Mouse (Mus musculus) cortical plate, adult 2 months (tissue): ENCODE data around the gene 2300002M23Rik. TPM values are rescaled to one million over a fixed set of nuclear protein-coding genes. Genes with fewer than 3 reads are reported as not detected.

ENCODE experiments used
- H3K27ac ChIP-seq: fragments of 200-500 bp; 2 replicates; pipeline ENCODE4 v1.5.1; 2012; ENCODE audit warnings: low read length, control low read depth, inconsistent platforms; ENCODE audit not compliant: insufficient read depth
- H3K4me1 ChIP-seq: fragments of 200-500 bp; 2 replicates; pipeline ENCODE4 v1.6.1; 2011; ENCODE audit warnings: low read length; ENCODE audit not compliant: control insufficient read depth, insufficient read depth
- H3K4me3 ChIP-seq: fragments of 200-500 bp; 2 replicates; pipeline ENCODE4 v1.5.1; 2011; ENCODE audit warnings: mild to moderate bottlenecking, low read length, control low read depth; ENCODE audit not compliant: insufficient read depth
- CTCF ChIP-seq: fragments of 200-500 bp; IDR thresholded peaks from 2 replicates; pipeline ENCODE4 v1.5.1; 2011; ENCODE audit warnings: mild to moderate bottlenecking, control low read depth, low read length; ENCODE audit not compliant: insufficient read depth; ENCODE audit errors: extremely low read depth
- POLR2A ChIP-seq: fragments of 200-500 bp; IDR thresholded peaks from 2 replicates; pipeline ENCODE4 v1.6.1; 2011; ENCODE audit warnings: mild to moderate bottlenecking, low read length, control low read depth; ENCODE audit not compliant: insufficient read depth; ENCODE audit errors: extremely low read depth
- polyA plus RNA-seq: library from polyadenylated mRNA; depleted of rRNA; stranded (reverse); fragments of >200 nt; gene quantifications from 2 replicates; pipeline ENCODE4 v1.2.3, GENCODE M21; 2012

Gene 2300002M23Rik
- polyA plus RNA-seq, 1 experiment: not detected

- no peak overlapping the region for H3K27ac ChIP-seq
- TF ChIP-seq POLR2A: no peak
- TF ChIP-seq CTCF: no peak
- H3K4me3 ChIP-seq: no peak overlapping the region
- no peaks in the 10 kb centered on the region for H3K4me1 ChIP-seq
Observed at GRCm38 (mm10) chr17:35571477-35571876, 4.2 kb downstream of the 2300002M23Rik start.

DNA sequence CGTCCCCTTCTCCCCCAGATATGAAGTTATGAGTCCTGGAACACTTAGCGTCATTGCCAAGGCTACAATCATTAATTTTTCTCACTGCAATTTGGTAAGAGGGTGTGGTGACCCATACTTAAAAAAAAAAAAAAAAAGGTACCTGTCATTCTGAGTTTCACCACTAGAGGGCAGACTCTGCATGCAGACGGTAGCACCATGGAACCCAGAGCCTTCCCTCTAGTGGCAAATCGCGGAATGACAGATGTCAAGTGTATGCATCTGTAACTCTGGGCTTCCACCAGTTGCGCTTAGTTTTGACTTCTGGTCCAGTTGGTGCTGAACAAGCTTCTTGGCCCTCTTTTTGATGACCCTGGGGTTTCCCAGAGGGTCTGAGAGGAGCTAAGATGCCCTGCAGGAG is 11.0 kb downstream of the 2300002M23Rik start:
- peak; percentile 100 for TF ChIP-seq CTCF
- TF ChIP-seq POLR2A: no peak
- Histone ChIP-seq H3K4me1 (no peaks in the 10 kb centered on the region), H3K27ac (no peak overlapping the region), H3K4me3 (no peak overlapping the region)

DNA sequence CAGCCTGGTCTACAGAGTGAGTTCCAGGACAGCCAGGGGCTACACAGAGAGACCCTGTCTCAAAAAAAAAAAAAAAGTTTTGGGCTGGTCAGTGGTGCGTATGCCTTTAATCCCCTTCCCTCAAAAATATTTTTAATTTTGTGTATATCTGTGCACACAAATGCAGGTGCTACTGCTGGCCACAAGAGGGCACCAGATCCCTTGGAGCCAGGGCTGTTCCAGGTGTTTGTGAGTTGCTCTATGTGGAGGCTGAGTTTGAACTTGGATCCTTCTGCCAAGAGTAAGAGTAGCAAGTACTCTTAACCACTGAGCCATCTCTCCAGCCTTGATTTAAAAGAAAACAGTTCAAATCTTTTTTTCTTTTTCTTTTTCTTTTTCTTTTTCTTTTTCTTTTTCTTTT is 15.7 kb downstream of the 2300002M23Rik start:
- peak; percentile 54 for TF ChIP-seq CTCF
- TF ChIP-seq POLR2A: no peak
- Histone ChIP-seq H3K4me1 (no peaks in the 10 kb centered on the region), H3K27ac (no peak overlapping the region), H3K4me3 (no peak overlapping the region)

DNA sequence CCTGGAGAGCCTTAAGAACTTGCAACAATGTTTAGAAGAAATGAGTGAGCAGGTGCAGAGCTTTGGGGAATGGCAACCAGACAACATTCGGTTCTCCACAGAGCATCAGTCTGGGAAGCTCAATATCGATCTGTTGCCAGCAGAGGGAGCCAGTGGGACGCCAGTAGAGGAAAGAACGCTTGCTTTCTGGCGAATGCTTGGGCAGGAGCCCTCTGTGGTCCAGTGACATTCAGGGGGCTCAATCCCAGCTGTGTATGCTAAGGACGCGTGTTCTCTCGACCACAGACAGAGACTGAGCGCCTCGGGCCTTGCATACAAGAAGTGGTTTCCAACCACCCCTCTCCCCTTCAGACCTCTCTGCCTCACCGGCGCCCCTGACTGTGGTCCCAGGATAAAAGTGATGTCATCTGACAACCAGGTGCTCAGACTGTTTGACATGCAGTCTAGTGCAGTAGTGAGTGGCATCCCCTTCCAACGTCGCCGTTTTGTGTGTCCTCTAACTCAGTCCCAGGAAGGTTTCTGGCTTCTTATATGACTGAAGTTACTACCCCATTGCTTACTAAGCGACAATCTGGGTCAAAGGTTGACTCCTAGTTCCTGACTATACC is 17.2 kb downstream of the 2300002M23Rik start:
- Histone ChIP-seq H3K4me1 (no peaks in the 10 kb centered on the region), H3K4me3 (no peak overlapping the region), H3K27ac (no peak overlapping the region)
- TF ChIP-seq CTCF (peak; percentile 92), POLR2A (no peak)

DNA sequence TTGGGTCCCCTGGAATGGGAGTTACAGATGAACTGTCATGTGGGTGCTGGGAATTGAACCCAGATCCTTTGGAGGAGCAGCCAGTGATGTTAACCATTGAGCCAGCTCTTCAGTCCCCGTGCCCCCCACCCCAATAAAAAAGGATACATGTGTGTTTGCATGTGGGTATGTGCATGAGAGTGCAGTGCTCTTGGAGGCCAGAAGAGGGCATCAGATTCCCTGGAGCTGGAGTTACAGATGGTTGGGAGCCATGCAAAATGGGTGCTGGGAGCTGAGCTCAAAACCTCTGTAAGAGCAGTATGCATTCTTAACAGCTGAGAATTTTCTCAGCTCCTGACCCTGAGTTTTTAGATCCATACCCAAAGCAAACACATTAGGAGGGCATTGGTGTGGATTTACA is 20.0 kb downstream of the 2300002M23Rik start:
- Histone ChIP-seq H3K4me1 (no peaks in the 10 kb centered on the region), H3K27ac (no peak overlapping the region), H3K4me3 (no peak overlapping the region)
- TF ChIP-seq CTCF (no peak), POLR2A (no peak)

GRCm38 (mm10) chr17:35588387-35588786 is 21.1 kb downstream of the 2300002M23Rik start:
- TF ChIP-seq CTCF: no peak
- TF ChIP-seq POLR2A: no peak
- H3K4me3 ChIP-seq: no peak overlapping the region

DNA sequence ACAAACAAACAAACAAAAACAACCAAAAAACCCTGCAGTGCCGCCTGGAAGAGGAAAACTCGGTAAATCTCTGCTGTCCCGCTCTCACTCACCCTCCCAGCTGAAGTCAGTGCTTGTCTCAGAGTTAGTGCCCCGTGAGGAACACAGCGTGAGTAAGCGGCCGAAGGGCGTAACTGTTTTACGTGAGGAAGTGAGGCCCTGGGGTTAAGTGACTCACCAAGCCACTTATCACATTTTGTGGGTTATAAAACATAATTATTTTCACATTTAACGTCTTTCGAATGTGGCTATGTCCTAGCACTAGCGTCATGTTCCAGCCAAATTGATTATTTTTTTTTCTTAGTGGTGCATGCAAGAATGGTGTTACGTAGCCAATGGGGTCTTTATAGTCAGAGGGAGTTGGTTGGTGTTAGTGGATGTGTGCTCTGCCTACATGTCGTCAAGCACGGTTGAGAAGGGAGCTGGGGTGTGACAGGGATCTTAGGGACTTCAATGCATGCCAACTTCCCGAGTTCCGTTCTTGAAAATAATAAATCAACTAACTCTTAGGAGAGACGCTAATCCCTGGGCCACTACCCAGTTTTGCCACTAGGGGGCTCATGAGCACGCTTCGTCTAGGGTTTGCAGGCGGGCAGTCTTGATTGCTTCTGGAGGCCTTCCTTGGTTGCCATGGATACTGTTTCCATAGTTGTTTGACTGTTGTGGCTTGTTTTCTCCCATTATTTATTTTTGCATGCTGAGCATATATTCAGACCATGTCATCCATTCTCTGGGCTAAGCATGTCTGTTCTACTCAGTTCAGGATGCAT is 23.4 kb downstream of the 2300002M23Rik start:
- TF ChIP-seq CTCF (peak; percentile 83), POLR2A (no peak)
- Histone ChIP-seq H3K4me1 (no peaks in the 10 kb centered on the region), H3K4me3 (no peak overlapping the region), H3K27ac (no peak overlapping the region)

More at GRCm38 (mm10) chr17:35588387-35588786, 21.1 kb downstream of the 2300002M23Rik start:
- Histone ChIP-seq H3K4me1 (no peaks in the 10 kb centered on the region), H3K27ac (no peak overlapping the region)

DNA sequence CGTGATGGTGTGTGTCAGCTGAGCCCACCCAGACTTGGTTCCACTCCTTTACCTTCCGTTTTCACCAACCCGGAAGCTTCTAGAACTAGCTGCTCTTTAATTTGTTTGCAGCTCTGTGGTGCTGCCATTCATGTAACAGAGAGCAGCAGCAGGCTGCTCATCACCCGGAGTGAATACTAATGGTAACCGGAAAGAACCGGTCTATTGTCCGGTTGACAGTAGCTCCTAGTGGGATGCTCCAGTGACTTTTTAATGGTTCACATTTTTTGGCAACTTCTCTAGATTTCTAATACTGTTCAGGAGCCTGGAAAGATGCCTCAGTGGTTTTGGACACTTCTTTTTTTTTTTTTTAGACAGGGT is 23.9 kb downstream of the 2300002M23Rik start:
- Histone ChIP-seq H3K4me1 (no peaks in the 10 kb centered on the region), H3K4me3 (no peak overlapping the region), H3K27ac (no peak overlapping the region)
- no peak for TF ChIP-seq CTCF
- TF ChIP-seq POLR2A: no peak

DNA sequence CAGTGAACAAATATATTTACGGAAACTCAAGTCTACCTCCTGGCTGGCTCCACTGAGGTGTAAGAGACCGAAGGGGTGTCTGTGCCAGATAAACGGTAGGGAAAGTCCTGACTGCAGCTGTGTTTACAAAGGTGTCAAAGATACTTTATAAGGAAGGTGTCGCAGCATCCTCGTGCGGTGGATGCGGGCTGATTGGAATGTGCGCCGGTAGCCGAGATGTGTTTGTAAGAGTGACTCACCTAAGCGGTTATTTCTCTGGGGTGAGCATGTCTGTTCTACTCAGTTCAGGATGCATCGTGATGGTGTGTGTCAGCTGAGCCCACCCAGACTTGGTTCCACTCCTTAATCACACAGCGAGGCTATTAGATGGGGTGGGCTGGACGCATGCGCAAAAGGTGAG is 24.5 kb downstream of the 2300002M23Rik start:
- Histone ChIP-seq H3K4me1 (no peaks in the 10 kb centered on the region), H3K27ac (no peak overlapping the region), H3K4me3 (no peak overlapping the region)
- TF ChIP-seq CTCF (no peak), POLR2A (no peak)

GRCm38 (mm10) chr17:35592131-35592530 is 24.9 kb downstream of the 2300002M23Rik start:
- H3K27ac ChIP-seq: no peak overlapping the region
- H3K4me3 ChIP-seq: no peak overlapping the region
- no peaks in the 10 kb centered on the region for H3K4me1 ChIP-seq
- TF ChIP-seq CTCF: no peak

DNA sequence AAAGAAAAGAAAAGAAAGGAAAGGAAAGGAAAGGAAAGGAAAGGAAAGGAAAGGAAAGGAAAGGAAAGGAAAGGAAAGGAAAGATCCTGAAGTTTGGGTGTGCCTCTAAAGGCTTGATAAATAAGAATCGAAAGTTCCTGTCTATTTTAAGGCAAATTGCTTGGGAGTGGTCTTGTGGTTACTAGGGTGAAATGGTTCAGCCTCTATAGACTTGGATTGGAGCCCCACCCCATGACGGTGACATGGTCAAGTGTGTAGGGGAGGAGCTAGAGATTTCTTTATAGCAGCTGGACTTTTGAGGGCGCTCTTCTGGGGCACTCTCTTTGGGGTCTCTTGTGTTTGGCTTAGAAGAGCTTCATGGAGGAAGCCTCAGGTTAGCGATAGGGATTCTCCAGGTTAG is 26.5 kb downstream of the 2300002M23Rik start:
- TF ChIP-seq POLR2A: no peak
- no peak overlapping the region for H3K4me3 ChIP-seq
- no peak overlapping the region for H3K27ac ChIP-seq
- no peaks in the 10 kb centered on the region for H3K4me1 ChIP-seq
